Mouse (Mus musculus) lung, postnatal 0 days (tissue): ENCODE measurements around the gene Gm21981. TPM values are rescaled to one million over a fixed set of nuclear protein-coding genes. Genes with fewer than 3 reads are reported as not detected.

ENCODE experiments used
- ATAC-seq: fragments of 200-750 bp; cut with Nextera tagmentation; 2 replicates; pipeline ENCODE4 v1.8.0; 2017; ENCODE audit warnings: moderate library complexity
- DNase-seq: peaks from one replicate; pipeline ENCODE4 v3.0.0-alpha.2; 2016; ENCODE audit warnings: low spot score
- H3K27ac ChIP-seq: fragments of 300-500 bp; sonication (generic); 2 replicates; pipeline ENCODE4 v1.5.1; 2014; ENCODE audit warnings: antibody characterized with exemption, mild to moderate bottlenecking, low read length, mixed read lengths
- H3K27me3 ChIP-seq: fragments of 300-500 bp; sonication (generic); replicated peaks from 2 replicates; pipeline ENCODE4 v1.6.1; 2014; ENCODE audit warnings: low read length, mixed read lengths; ENCODE audit not compliant: insufficient read depth
- H3K36me3 ChIP-seq: fragments of 300-500 bp; sonication (generic); 2 replicates; pipeline ENCODE4 v1.6.1; 2014; ENCODE audit warnings: low read length, mixed read lengths; ENCODE audit not compliant: insufficient read depth
- H3K4me1 ChIP-seq: fragments of 300-500 bp; sonication (generic); 2 replicates; pipeline ENCODE4 v1.6.1; 2014; ENCODE audit warnings: antibody characterized with exemption, low read depth, low read length, mixed read lengths; ENCODE audit not compliant: insufficient read depth
- H3K4me2 ChIP-seq: fragments of 300-500 bp; sonication (generic); replicated peaks from 2 replicates; pipeline ENCODE4 v1.6.1; 2014; ENCODE audit warnings: low read depth, mild to moderate bottlenecking, low read length, moderate library complexity, mixed read lengths
- H3K4me3 ChIP-seq: fragments of 300-500 bp; sonication (generic); 2 replicates; pipeline ENCODE4 v1.5.1; 2014; ENCODE audit warnings: low read depth, low read length
- H3K9ac ChIP-seq: fragments of 300-500 bp; sonication (generic); replicated peaks from 2 replicates; pipeline ENCODE4 v1.6.1; 2014; ENCODE audit warnings: low read depth, mild to moderate bottlenecking
- H3K9me3 ChIP-seq: fragments of 300-500 bp; sonication (generic); 2 replicates; pipeline ENCODE4 v1.6.1; 2016; ENCODE audit warnings: low read length, mixed read lengths
- CTCF ChIP-seq: IDR thresholded peaks from 2 replicates; pipeline ENCODE4 v1.5.1; 2016; ENCODE audit warnings: antibody characterized with exemption, mild to moderate bottlenecking
- EP300 ChIP-seq: IDR thresholded peaks from 2 replicates; pipeline ENCODE4 v1.6.1; 2016; ENCODE audit warnings: antibody characterized with exemption, mild to moderate bottlenecking, control low read depth
- WGBS: fragments of 180-500 bp; shearing (Covaris S2); extraction: QIAGEN DNeasy Blood & Tissue Kit; methylation state at CpG from one replicate; pipeline ENCODE4 v1.1.7; 2014; 5-methylcytosine and 5-hydroxymethylcytosine counted together
- polyA plus RNA-seq: library from polyadenylated mRNA; unstranded; fragments of >200 nt; fragmentation: Nextera tagmentation; extraction: Ambion mirVana; gene quantifications from 2 replicates; pipeline ENCODE4 v1.2.1, GENCODE M21; 2015

Gm21981 gene
- polyA plus RNA-seq, 1 experiment from 2014 or later: 0.18 TPM

DNA sequence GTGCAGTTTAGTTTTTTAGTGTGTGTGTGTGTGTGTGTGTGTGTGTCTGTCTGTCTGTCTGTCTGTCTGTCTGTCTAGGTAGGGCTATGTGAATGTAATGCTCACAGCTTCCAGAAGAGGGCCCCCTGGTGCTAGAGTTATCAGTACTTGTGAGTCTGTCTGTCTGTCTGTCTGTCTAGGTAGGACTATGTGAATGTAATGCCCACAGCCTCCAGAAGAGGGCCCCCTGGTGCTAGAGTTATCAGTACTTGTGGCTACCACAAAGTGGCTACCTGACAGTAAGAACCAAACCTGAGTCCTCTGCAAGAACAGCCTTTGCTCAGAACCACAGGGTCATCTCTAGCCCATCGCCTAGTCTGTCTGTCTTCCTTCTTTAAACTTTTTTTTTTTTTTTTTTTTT lies 47.6 kb downstream of the Gm21981 start:
- no peaks in the 10 kb centered on the region for H3K27me3 ChIP-seq
- ATAC-seq (peak; percentile 26), DNase-seq (peak; percentile 80)
- H3K27ac ChIP-seq: no peak overlapping the region
- TF ChIP-seq EP300 (no peak), CTCF (peak; percentile 90)
- H3K9me3 ChIP-seq: no peaks in the 10 kb centered on the region
- WGBS: 77% methylated on average over 1 of the region's 1 CpGs
- H3K4me3 ChIP-seq: no peak overlapping the region
- H3K36me3 ChIP-seq: no peaks in the 10 kb centered on the region
- H3K4me1 ChIP-seq: no peaks in the 10 kb centered on the region
- no peak overlapping the region for H3K9ac ChIP-seq
- no peak overlapping the region for H3K4me2 ChIP-seq

DNA sequence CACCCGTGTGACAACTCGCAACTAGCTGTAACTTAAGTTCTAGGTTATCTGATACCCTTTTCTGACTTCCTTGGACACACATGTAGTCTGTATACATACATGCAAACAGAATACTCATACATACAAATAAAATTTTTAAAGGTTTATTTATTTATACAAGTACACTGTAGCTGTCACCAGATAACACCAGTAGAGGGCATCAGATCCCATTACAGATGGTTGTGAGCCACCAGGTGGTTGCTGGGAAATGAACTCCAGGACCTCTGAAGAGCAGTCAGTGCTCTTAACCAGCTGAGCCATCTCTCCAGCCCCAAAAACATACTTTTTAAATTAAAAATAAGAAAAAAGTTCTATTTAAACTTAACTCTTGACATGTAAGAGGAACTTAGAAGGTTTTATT lies 51.3 kb downstream of the Gm21981 start:
- H3K4me3 ChIP-seq: no peak overlapping the region
- no peak overlapping the region for H3K27ac ChIP-seq
- H3K9ac ChIP-seq: no peak overlapping the region
- H3K9me3 ChIP-seq: no peaks in the 10 kb centered on the region
- TF ChIP-seq EP300 (no peak), CTCF (peak; percentile 27)
- H3K4me2 ChIP-seq: no peak overlapping the region
- H3K36me3 ChIP-seq: no peaks in the 10 kb centered on the region
- no peaks in the 10 kb centered on the region for H3K27me3 ChIP-seq
- 78% methylated on average over 2 of the region's 2 CpGs for WGBS
- no peak for ATAC-seq
- H3K4me1 ChIP-seq: no peaks in the 10 kb centered on the region
- DNase-seq: no peak

Other genes with a start within 250 kb of the Gm21981 start
- 16.0 and 22.4 TPM in 2 replicates for gene Taf8, start 192.2 kb downstream of the Gm21981 start, polyA plus RNA-seq
- 195 and 214 TPM in 2 replicates for gene Ccnd3, start 189.4 kb downstream of the Gm21981 start, polyA plus RNA-seq
- gene Bysl, start 83.0 kb downstream of the Gm21981 start, polyA plus RNA-seq: 9.9 and 10.4 TPM in 2 replicates
- gene Med20, start 82.9 kb downstream of the Gm21981 start, polyA plus RNA-seq: 31.6 and 32.8 TPM in 2 replicates
- gene Gm20517, start 82.9 kb downstream of the Gm21981 start, polyA plus RNA-seq: 0.64 and 1.4 TPM in 2 replicates
- gene Usp49, start 63.8 kb downstream of the Gm21981 start, polyA plus RNA-seq: 3.3 and 4.1 TPM in 2 replicates
- gene Tomm6, start 6.1 kb downstream of the Gm21981 start, polyA plus RNA-seq: 303 and 324 TPM in 2 replicates
- 4.1 TPM in 2 replicates for gene Frs3, start 5.4 kb downstream of the Gm21981 start, polyA plus RNA-seq
- gene Prickle4, start 281 bp upstream of the Gm21981 start, polyA plus RNA-seq: 0.94 and 1.9 TPM in 2 replicates
- gene Pgc, start 32.4 kb upstream of the Gm21981 start, polyA plus RNA-seq: 22.6 and 25.4 TPM in 2 replicates
- 17.8 and 21.3 TPM in 2 replicates for gene Tfeb, start 42.6 kb upstream of the Gm21981 start, polyA plus RNA-seq
- 8.3 and 9.3 TPM in 2 replicates for gene Mdfi, start 140.2 kb upstream of the Gm21981 start, polyA plus RNA-seq
- 10.2 and 14.3 TPM in 2 replicates for gene Foxp4, start 230.2 kb upstream of the Gm21981 start, polyA plus RNA-seq